Mouse (Mus musculus) splenic B cell, adult 2 months (primary cell): ENCODE measurements around the gene Srarp.

ENCODE experiments used
- DNase-seq: peaks from one replicate; pipeline ENCODE4 v3.0.0-alpha.2; 2011; ENCODE audit warnings: low read depth, low spot score
- H3K27me3 ChIP-seq: 2 replicates; pipeline ENCODE4 v1.6.1; 2012; ENCODE audit warnings: mild to moderate bottlenecking, low read length, moderate library complexity, mixed read lengths; ENCODE audit not compliant: control insufficient read depth, poor library complexity, insufficient read depth, severe bottlenecking
- H3K36me3 ChIP-seq: 2 replicates; pipeline ENCODE4 v1.6.1; 2012; ENCODE audit warnings: mild to moderate bottlenecking, low read length, moderate library complexity, mixed read lengths; ENCODE audit not compliant: control insufficient read depth, poor library complexity, insufficient read depth, severe bottlenecking

Srarp gene

DNA sequence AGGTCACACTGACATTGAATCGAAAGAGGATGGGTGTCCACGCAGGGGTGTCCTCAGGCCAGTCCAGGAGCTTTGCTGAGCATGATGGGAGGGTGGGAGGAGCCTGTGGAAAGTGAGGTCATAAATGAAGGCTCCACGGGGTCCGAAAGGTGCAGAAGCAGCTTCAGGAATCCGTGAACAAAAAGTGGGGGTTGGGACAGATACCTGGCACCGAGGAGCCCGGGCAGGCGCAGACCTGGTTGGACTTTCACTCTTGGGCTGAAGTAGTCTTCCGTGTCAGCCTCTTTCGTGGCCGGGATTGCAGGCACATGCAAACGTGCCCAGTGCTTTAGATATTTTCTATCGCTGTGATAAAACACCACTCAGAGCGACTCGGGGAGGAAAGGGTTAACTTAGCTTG is 35.7 kb downstream of the Srarp start:
- no peak for DNase-seq
- no peaks in the 10 kb centered on the region for H3K27me3 ChIP-seq

DNA sequence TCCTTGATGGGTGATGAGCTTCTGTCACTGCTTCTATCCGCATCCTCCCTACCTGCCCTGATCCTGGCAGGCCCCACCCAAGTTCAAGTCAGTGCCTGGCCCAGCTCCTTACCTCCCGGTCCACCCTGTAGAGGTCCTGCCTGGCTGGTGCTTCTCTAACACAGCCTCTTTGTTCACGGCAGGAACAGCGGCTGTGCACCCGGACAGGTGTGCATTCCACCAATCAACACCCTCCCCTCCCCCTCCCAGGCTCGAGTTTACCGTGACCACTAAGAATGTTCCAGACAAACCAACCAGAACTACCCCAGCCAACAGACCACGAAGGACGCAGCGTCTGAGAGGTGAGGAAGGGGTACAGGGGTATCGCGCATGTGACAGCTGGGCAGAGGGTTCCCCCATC is 37.4 kb downstream of the Srarp start, which contains the start of gene Clcnka:
Gene Clcnka (minus strand): TSS at position 180 of the 400 bp plus-strand sequence.
- DNase-seq = no peak
- Histone ChIP-seq H3K36me3 (no peaks in the 10 kb centered on the region), H3K27me3 (no peaks in the 10 kb centered on the region)

More for the DNA sequence above, 35.7 kb downstream of the Srarp start:
- no peaks in the 10 kb centered on the region for H3K36me3 ChIP-seq

DNA sequence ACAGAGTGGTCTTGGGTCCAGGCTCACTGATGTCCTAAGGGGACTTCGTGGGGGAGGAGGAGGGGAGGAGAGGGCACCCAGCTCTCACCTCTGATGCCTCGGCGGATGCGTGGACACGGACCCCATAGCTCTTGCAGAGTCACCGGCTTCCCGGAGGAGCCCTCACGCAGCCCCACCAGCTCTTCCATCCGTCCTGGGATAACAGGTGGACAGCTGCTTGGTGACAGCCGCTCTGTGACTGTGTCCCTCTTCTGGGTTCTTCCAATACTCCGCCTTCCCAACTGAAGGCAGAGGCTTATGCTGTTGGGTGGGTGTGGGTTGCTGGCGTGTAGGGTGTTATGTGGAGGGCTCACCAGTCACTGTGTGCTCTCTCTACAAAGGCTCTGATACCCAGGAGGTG is 38.0 kb downstream of the Srarp start:
- Histone ChIP-seq H3K36me3 (no peaks in the 10 kb centered on the region), H3K27me3 (no peaks in the 10 kb centered on the region)
- no peak for DNase-seq

DNA sequence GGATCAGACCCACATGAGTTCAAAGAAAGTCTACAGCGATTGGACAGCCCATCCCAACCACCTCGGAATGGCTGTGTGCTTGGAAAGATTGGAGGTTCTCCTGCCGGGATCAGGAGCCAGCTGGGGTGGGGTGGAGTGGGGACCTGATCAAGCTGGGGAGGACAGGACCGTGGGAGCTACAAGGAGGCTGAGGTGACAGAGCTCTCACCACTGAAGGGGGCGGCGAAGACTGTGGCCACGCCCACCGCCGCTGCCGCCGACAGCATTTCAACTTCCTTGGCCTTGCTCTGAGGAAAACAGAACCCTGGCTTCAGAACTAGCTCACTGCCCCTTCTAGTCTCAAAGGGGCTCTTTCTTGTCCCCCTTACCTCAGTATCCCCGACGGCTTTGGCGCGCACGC is 41.2 kb downstream of the Srarp start:
- no peaks in the 10 kb centered on the region for H3K36me3 ChIP-seq
- DNase-seq = no peak
- no peaks in the 10 kb centered on the region for H3K27me3 ChIP-seq

DNA sequence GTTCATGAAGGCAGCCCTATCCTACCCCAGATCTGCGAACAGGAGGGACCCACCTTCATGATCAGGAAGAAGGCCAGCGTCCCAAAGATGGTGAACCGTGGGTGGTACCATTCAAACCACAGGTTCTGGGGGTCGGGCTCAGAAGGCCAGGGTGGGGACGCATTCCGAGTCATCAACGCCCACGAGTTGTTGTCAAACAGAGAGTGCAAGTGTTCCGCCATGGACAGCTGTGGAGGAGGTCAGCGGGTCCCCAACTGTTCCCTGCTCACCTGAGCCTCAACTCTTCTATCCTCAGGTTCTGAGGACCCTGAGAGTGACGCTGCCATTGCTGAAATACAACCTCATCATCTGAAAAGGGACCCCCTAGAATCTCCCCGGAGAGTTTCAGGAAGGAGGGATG is 44.6 kb downstream of the Srarp start:
- no peak for DNase-seq
- no peaks in the 10 kb centered on the region for H3K36me3 ChIP-seq
- H3K27me3 ChIP-seq = no peaks in the 10 kb centered on the region

DNA sequence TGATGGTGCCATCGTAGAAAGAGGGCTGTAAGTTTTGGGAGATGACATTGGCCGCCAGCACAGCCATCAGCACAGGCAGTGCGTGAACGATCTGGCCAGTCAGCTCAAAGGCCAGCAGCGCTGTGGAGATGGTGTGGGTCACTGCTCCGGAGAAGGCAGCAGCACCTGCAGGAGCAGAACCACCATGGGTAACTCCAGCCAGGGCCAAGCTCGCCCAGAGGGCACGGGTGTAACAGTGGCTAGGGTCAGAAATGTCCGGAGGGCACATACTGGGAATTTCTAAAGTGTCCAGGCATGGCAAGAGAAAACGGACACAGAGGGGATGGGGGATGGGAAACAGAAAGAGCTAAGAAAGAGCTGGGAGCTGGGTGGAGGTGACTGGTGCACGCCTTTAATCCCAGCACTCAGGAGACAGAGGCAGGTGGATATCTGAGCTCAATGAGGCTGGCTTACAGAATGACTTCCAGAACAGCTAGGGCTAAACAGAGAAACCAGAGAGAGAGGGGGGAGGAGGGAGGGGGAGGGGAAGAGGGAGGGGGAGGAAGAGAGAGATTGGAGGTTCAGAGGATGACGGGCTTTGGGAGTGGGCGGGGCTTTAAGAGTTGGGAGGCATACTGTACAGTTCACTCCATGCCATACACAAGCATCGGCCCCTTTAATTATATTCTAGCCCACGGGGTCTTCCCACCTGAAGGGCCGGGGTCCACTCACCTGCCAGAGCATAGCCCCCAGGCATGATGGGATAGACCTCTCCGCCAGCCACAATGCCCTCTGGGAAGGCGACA is 46.3 kb downstream of the Srarp start:
- Histone ChIP-seq H3K36me3 (no peaks in the 10 kb centered on the region), H3K27me3 (no peaks in the 10 kb centered on the region)
- DNase-seq = no peak

DNA sequence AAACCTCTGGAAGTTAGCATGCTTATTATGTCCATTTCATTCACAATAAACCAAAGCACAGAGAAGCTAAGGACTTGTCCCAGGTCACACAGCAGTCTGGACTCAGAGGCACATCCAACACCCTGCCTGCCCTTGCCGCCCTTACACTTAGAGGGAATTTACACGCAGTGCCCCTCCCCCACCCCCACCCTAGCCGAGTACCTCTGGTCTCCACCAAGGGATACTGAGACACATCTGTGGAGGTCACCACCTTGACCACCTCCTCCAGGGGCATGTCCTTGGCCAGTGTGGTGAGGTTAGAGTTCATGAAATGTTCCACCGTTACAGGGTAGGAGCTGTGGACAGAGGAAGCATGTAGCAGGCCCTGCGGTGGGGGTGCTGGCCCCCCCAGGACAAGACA is 48.0 kb downstream of the Srarp start:
- Histone ChIP-seq H3K27me3 (no peaks in the 10 kb centered on the region), H3K36me3 (no peaks in the 10 kb centered on the region)
- DNase-seq = no peak

DNA sequence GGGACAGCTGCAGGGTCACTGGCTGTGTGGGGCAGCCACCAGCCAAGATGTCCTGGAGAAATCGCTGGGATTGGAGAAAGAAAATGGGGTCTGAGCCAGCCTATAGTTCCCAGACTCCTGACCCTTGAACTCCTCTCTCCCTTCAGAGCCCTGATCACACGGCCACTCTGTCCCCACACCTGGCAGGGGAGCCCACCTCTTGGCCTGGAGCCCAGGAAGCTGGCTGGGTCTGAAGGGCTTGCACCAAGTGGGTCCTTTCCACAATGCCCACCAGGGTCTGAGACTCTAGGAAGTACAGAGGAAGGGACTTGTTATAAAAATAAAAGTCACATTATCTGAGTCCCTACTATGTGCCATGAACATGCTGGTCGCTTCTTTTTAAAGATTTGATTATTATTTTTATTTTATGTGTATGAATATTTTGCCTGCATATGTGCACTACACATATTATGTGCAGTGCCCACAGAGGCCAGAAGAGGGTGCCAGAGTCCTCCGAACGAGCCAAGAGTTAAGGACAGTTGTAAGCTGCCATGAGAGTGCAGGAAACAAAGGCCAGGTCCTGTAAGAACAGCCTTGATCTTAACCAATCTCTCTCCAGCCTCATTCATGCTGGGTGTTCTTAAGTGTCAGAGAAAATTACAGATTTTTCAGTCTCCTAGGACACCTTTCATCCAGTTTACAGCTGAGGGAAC is 48.7 kb downstream of the Srarp start:
- Histone ChIP-seq H3K36me3 (no peaks in the 10 kb centered on the region), H3K27me3 (no peaks in the 10 kb centered on the region)
- DNase-seq = peak; percentile 82

DNA sequence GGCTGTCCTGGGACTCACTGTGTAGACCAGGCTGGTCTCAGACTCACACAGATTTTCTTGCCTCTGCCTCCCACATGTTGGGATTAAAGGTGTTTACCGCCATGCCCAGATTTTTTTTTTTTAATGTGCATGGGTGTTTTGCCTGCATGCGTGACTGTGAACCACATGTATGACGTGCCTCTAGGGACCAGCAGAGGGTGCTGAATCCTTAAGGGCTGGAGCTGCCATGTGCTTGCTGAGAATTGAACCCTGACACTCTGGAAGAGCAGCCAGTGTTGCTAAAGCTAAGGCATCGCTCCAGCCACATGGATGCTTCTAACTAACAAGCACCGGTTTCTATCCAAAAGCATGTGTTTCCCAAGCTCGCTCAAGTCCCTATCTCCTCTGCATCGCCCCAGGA is 49.8 kb downstream of the Srarp start:
- Histone ChIP-seq H3K27me3 (no peaks in the 10 kb centered on the region), H3K36me3 (no peaks in the 10 kb centered on the region)
- DNase-seq = no peak

DNA sequence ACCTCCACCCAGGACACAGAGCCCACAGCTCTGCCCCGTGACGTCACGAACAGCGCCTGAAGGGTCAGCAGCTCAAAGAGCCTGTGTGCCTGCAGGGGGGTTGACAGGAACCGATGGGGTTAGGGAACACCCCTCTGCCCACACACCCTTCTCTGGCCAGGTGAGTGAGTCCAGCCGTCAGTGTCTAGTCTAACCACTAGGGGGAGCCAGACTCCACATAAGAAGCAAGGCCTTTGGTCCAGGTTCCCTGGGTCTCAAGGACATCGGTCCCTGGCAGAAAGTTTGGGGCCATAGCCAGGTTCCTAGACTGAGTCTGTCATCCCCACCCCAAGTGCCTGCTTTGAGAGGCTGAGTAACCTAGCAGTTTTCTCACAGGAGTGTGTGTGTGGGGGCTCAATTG is 50.6 kb downstream of the Srarp start:
- H3K27me3 ChIP-seq = no peaks in the 10 kb centered on the region
- DNase-seq = peak; percentile 86

More for the DNA sequence above, 50.6 kb downstream of the Srarp start:
- no peaks in the 10 kb centered on the region for H3K36me3 ChIP-seq
